Mouse (Mus musculus): ENCODE results near the gene Lrrc55.

DNA sequence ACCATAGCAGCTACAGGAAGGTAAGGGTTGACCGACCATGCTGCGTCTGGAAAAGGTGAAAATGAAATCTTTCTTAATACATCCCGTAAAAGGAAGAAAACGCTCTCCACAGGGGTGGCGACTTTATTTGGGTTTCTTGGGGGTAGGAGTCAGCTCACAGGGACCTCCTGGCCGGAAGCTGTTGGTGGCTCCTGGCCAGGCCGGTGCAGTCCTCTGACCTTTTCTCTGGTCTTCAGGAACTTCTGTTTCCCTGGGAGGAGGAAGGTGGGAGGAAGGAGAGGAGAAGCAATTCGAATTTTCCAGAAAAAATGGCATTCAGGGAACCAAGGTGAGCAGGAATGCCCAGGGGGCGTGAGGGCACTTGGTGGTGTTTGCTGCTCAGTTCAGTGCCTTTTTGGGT, 41.7 kb downstream of the Lrrc55 start:
- TF ChIP-seq CTCF (conservative IDR thresholded peaks at IDR 0.05; ENCODE audit: insufficient read depth, insufficient read length, low read depth, low read length) = no peak
- TF ChIP-seq POLR2A (IDR thresholded peaks at IDR 0.05; ENCODE audit: low read depth, low read length) = no peak
